Mouse (Mus musculus) hindbrain, embryonic 14.5 days (tissue): ENCODE results near the gene Metrn. TPM values are rescaled to one million over a fixed set of nuclear protein-coding genes. Genes with fewer than 3 reads are reported as not detected.

ENCODE experiments used
- ATAC-seq: fragments of 200-750 bp; cut with Nextera tagmentation; 2 replicates; pipeline ENCODE4 v1.8.0; 2017; ENCODE audit warnings: moderate number of reproducible peaks, mild to moderate bottlenecking, moderate TSS enrichment, moderate library complexity; ENCODE audit not compliant: low FRiP score
- DNase-seq: peaks from one replicate; pipeline ENCODE4 v3.0.0-alpha.2; 2015; ENCODE audit warnings: low spot score
- H3K27ac ChIP-seq: fragments of 300-500 bp; sonication (generic); 2 replicates; pipeline ENCODE4 v1.5.1; 2014; ENCODE audit warnings: mild to moderate bottlenecking, moderate library complexity
- H3K27me3 ChIP-seq: fragments of 300-500 bp; sonication (generic); 2 replicates; pipeline ENCODE4 v1.6.1; 2014; ENCODE audit warnings: mild to moderate bottlenecking, low read length, mixed read lengths; ENCODE audit not compliant: control insufficient read depth, insufficient read depth
- H3K36me3 ChIP-seq: fragments of 300-500 bp; sonication (generic); replicated peaks from 2 replicates; pipeline ENCODE4 v1.6.1; 2014; ENCODE audit not compliant: control insufficient read depth, insufficient read depth
- H3K4me1 ChIP-seq: fragments of 300-500 bp; sonication (generic); replicated peaks from 2 replicates; pipeline ENCODE4 v1.6.1; 2014; ENCODE audit warnings: antibody characterized with exemption, low read length, mixed read lengths; ENCODE audit not compliant: control insufficient read depth, insufficient read depth
- H3K4me2 ChIP-seq: fragments of 300-500 bp; sonication (generic); replicated peaks from 2 replicates; pipeline ENCODE4 v1.6.1; 2014; ENCODE audit warnings: mild to moderate bottlenecking, moderate library complexity
- H3K4me3 ChIP-seq: fragments of 300-500 bp; sonication (generic); replicated peaks from 2 replicates; pipeline ENCODE4 v1.5.1; 2014; ENCODE audit warnings: mild to moderate bottlenecking, low read length
- H3K9ac ChIP-seq: fragments of 300-500 bp; sonication (generic); 2 replicates; pipeline ENCODE4 v1.6.1; 2014
- H3K9me3 ChIP-seq: fragments of 300-500 bp; sonication (generic); 2 replicates; pipeline ENCODE4 v1.6.1; 2016; ENCODE audit warnings: low read length; ENCODE audit not compliant: control insufficient read depth
- WGBS: fragments of 180-500 bp; shearing (Covaris S2); extraction: QIAGEN DNeasy Blood & Tissue Kit; methylation state at CpG from one replicate; pipeline ENCODE4 v1.1.7; 2014; 5-methylcytosine and 5-hydroxymethylcytosine counted together
- polyA plus RNA-seq: library from polyadenylated mRNA; unstranded; fragments of >200 nt; fragmentation: Nextera tagmentation; extraction: Ambion mirVana; gene quantifications from 2 replicates; pipeline ENCODE4 v1.2.1, GENCODE M21; 2014

Metrn gene
- polyA plus RNA-seq, 1 experiment from 2014 or later, result 11.8 TPM

DNA sequence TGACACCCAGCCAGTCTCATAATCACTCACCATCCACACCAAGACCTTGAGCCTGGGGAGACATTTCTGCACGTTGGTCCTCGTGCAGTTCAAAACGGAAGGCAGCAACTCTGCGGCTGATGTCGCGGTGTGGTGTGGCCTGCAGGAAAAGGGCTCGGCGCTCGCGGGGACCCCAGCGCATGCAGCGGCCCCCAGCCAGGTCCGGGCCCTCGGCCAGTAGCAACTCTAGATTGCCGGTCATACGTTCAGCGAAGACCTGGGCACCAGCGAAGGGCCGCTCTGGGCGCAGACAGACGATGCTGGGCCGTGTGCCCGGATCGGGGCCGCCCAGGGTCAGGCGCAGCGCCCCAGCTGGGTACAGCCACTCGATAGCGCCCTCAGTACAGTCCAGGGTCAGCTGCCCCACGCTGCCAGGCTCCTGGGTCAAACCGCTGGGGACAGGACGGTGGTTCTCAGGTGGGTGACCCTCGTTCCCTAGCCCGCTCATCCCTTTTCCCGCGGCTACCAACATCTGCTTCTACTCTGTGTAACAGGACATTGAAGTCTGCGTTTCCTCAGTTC is 645 bp downstream of the Metrn start:
- Histone ChIP-seq H3K4me3 (peak overlapping the region; percentile 49), H3K4me2 (peak overlapping the region; percentile 70), H3K36me3 (no peaks in the 10 kb centered on the region), H3K9ac (peak overlapping the region; percentile 47), H3K27me3 (no peaks in the 10 kb centered on the region), H3K4me1 (peaks cover 24% of the 10 kb centered on the region), H3K27ac (peak overlapping the region; percentile 62), H3K9me3 (no peaks in the 10 kb centered on the region)
- no peak for DNase-seq
- ATAC-seq, result no peak
- WGBS, result under 1% methylated on average over 36 of the region's 37 CpGs

GRCm38 (mm10) chr17:25795609-25796092 is 1.3 kb downstream of the Metrn start, which contains the start of gene AC134908.4:
TSS of gene AC134908.4 (minus strand) at chr17:25795659.
- no peaks in the 10 kb centered on the region for H3K27me3 ChIP-seq
- 5% methylated on average over 6 of the region's 6 CpGs for WGBS
- peak within 1 kb of the TSS; percentile 62 for H3K27ac ChIP-seq
- ATAC-seq (no peak; the same call in 1 of the 2 replicates), DNase-seq (no peak)
- peak within 1 kb of the TSS; percentile 70 for H3K4me2 ChIP-seq
- no peaks in the 10 kb centered on the region for H3K36me3 ChIP-seq
- peak within 1 kb of the TSS; percentile 47 for H3K9ac ChIP-seq
- H3K4me1 ChIP-seq, result peaks cover 26% of the 10 kb centered on the region
- no peaks in the 10 kb centered on the region for H3K9me3 ChIP-seq
- H3K4me3 ChIP-seq, result peak within 1 kb of the TSS; percentile 49

GRCm38 (mm10) chr17:25794998-25795397 is 1.9 kb downstream of the Metrn start:
- no peaks in the 10 kb centered on the region for H3K9me3 ChIP-seq
- ATAC-seq (no peak), DNase-seq (no peak)
- H3K36me3 ChIP-seq, result 0 out of 2 replicates have a peak, but pooled peaks cover under 1% of the 10 kb centered on the region
- H3K4me2 ChIP-seq, result peak overlapping the region; percentile 70
- peak overlapping the region; percentile 40 for H3K27ac ChIP-seq
- peak overlapping the region; percentile 47 for H3K9ac ChIP-seq
- peaks cover 26% of the 10 kb centered on the region for H3K4me1 ChIP-seq
- no peaks in the 10 kb centered on the region for H3K27me3 ChIP-seq
- peak overlapping the region; percentile 49 for H3K4me3 ChIP-seq
- 39% methylated on average over 17 of the region's 17 CpGs for WGBS

DNA sequence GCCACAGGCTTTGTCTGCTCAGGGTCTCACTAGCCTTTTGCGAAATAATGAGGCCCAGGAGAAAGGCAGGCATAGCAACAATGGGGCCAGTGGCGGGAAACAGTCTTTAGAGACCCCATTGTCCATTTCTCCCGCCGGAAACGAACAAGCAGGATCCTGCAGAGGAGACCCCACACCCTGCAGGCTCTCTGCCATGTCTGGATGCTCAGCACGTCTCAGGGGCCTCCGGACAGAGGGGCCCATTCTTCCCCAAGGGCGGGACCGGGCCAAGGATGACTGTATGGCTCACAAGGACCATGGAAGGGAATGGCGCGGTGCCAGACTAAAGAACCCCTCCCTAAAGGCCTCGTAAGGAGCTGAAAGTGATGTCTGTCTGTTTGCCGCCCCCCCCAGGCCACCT is 2.7 kb downstream of the Metrn start:
- Histone ChIP-seq H3K9me3 (no peaks in the 10 kb centered on the region), H3K27ac (peak overlapping the region; percentile 40; the same call in 1 of the 2 replicates), H3K4me3 (no peak overlapping the region), H3K27me3 (no peaks in the 10 kb centered on the region), H3K9ac (peak overlapping the region; percentile 47; the same call in 1 of the 2 replicates), H3K36me3 (peaks cover 8% of the 10 kb centered on the region), H3K4me2 (peak overlapping the region; percentile 70), H3K4me1 (peaks cover 26% of the 10 kb centered on the region)
- 7% methylated on average over 13 of the region's 13 CpGs for WGBS
- ATAC-seq (no peak), DNase-seq (no peak)

DNA sequence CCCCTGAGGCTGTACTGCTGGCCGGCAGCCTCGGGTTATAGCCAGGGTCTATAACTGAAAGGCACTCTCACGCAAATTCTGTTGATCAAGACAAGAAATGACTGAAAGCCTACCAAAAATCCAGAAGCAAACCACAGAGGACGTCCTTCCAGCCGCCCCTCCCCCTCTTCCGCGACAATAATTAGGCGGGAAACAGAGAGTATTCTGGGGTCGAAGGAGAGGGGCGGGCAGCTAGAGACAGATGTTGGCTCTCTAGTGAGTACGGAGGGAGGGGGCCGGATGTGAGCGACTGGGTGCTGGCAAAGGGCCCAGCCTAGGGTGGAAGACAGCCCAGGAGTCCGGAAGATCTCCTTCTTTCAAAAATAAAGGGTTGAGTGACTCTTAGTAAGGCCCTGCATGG is 4.3 kb downstream of the Metrn start, which contains the start of gene Fam173a:
TSS of gene Fam173a (minus strand) at position 287 of the 400 bp plus-strand sequence.
- H3K27ac ChIP-seq, result peak within 1 kb of the TSS; percentile 95
- H3K36me3 ChIP-seq, result peaks cover 19% of the 10 kb centered on the region
- peaks cover 26% of the 10 kb centered on the region for H3K4me1 ChIP-seq
- H3K9ac ChIP-seq, result peak within 1 kb of the TSS; percentile 80
- H3K27me3 ChIP-seq, result no peaks in the 10 kb centered on the region
- no peaks in the 10 kb centered on the region for H3K9me3 ChIP-seq
- H3K4me3 ChIP-seq, result peak within 1 kb of the TSS; percentile 60
- ATAC-seq, result peak; percentile 51; the same call in 1 of the 2 replicates
- peak within 1 kb of the TSS; percentile 85 for H3K4me2 ChIP-seq
- under 1% methylated on average over 14 of the region's 14 CpGs for WGBS
- peak; percentile 69 for DNase-seq

GRCm38 (mm10) chr17:25791843-25792527 is 5.0 kb downstream of the Metrn start:
- under 1% methylated on average over 45 of the region's 45 CpGs for WGBS
- DNase-seq, result peak; percentile 85
- Histone ChIP-seq H3K27ac (peak overlapping the region; percentile 95), H3K27me3 (no peaks in the 10 kb centered on the region), H3K9ac (peak overlapping the region; percentile 80), H3K9me3 (no peaks in the 10 kb centered on the region), H3K4me3 (peak overlapping the region; percentile 60), H3K4me1 (peaks cover 23% of the 10 kb centered on the region), H3K4me2 (peak overlapping the region; percentile 85), H3K36me3 (peaks cover 21% of the 10 kb centered on the region)
- peak; percentile 67 for ATAC-seq

GRCm38 (mm10) chr17:25791320-25791842 is 5.6 kb downstream of the Metrn start:
- Histone ChIP-seq H3K4me2 (peak overlapping the region; percentile 85), H3K9ac (peak overlapping the region; percentile 80), H3K36me3 (peaks cover 21% of the 10 kb centered on the region), H3K27me3 (no peaks in the 10 kb centered on the region), H3K27ac (peak overlapping the region; percentile 95), H3K4me1 (peaks cover 21% of the 10 kb centered on the region), H3K9me3 (no peaks in the 10 kb centered on the region), H3K4me3 (peak overlapping the region; percentile 60)
- ATAC-seq (no peak), DNase-seq (no peak)
- WGBS, result 29% methylated on average over 19 of the region's 19 CpGs

DNA sequence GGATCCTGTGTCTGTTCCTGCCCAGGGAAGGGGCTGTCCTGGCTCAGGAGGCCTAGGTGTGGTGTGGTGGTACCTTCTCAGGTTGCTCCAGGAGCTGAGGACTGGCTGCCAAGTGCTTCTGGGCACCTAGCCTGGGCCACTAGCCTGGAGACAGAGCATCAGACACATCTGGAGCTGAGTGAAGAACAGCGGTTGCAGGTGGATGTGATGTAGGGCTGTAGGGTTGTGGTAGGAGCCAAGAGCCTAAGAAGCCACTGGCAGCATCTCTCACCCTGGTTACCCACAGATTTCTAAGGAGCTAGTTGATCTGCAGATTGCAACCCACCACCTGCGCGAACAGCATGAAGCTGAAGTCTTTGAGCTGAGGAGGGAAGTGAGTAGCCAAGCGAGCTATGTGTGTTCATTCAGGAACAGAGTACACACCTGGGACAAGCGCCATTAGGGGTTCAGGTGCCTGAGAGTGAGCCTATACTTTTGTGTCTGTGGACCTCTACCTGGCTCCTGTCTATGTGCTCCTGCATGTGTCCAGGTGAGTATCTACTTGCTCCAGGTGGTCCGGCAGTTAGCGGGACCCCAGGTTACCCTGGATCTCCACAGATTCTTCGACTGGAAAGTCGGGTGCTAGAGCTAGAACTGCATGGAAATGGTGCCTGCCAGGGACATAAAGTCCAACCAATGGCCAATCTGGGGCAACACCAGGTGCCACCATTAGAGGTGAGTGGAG is 10.0 kb downstream of the Metrn start:
- WGBS, result 96% methylated on average over 9 of the region's 9 CpGs
- H3K27ac ChIP-seq, result no peak overlapping the region
- peaks cover 23% of the 10 kb centered on the region for H3K4me1 ChIP-seq
- ATAC-seq (no peak), DNase-seq (no peak)
- H3K4me2 ChIP-seq, result no peak overlapping the region
- H3K9ac ChIP-seq, result no peak overlapping the region
- no peaks in the 10 kb centered on the region for H3K27me3 ChIP-seq
- no peak overlapping the region for H3K4me3 ChIP-seq
- no peaks in the 10 kb centered on the region for H3K9me3 ChIP-seq
- H3K36me3 ChIP-seq, result peaks cover 44% of the 10 kb centered on the region

GRCm38 (mm10) chr17:25786280-25786679 is 10.7 kb downstream of the Metrn start, which contains the start of gene Ccdc78:
TSS of gene Ccdc78 (plus strand) at chr17:25786580.
- H3K9ac ChIP-seq, result peak within 1 kb of the TSS; percentile 74
- H3K36me3 ChIP-seq, result peaks cover 50% of the 10 kb centered on the region
- H3K9me3 ChIP-seq, result no peaks in the 10 kb centered on the region
- DNase-seq, result no peak
- peaks cover 18% of the 10 kb centered on the region for H3K4me1 ChIP-seq
- no peak for ATAC-seq
- H3K4me3 ChIP-seq, result peak within 1 kb of the TSS; percentile 52
- no peaks in the 10 kb centered on the region for H3K27me3 ChIP-seq
- 82% methylated on average over 3 of the region's 3 CpGs for WGBS
- H3K27ac ChIP-seq, result peak within 1 kb of the TSS; percentile 77
- H3K4me2 ChIP-seq, result peak within 1 kb of the TSS; percentile 85
